Mouse (Mus musculus) limb, embryonic 10.5 days (tissue): ENCODE results near the gene Fahd2a. TPM values are rescaled to one million over a fixed set of nuclear protein-coding genes. Genes with fewer than 3 reads are reported as not detected.

Experiments
- DNase-seq: peaks from one replicate; pipeline ENCODE4 v3.0.0-alpha.2; 2017; ENCODE audit warnings: low spot score
- H3K27ac ChIP-seq: fragments of 300-500 bp; sonication (generic); 2 replicates; pipeline ENCODE4 v1.5.1; 2016; ENCODE audit warnings: mild to moderate bottlenecking
- H3K27me3 ChIP-seq: fragments of 300-500 bp; sonication (generic); 2 replicates; pipeline ENCODE4 v1.6.1; 2016; ENCODE audit warnings: low read depth, mild to moderate bottlenecking; ENCODE audit not compliant: poor library complexity, severe bottlenecking
- H3K36me3 ChIP-seq: fragments of 300-500 bp; sonication (generic); 2 replicates; pipeline ENCODE4 v1.6.1; 2016; ENCODE audit warnings: mild to moderate bottlenecking, moderate library complexity
- H3K4me1 ChIP-seq: fragments of 300-500 bp; sonication (generic); 2 replicates; pipeline ENCODE4 v1.6.1; 2016
- H3K4me3 ChIP-seq: fragments of 300-500 bp; sonication (generic); 2 replicates; pipeline ENCODE4 v1.5.1; 2016; ENCODE audit warnings: mild to moderate bottlenecking, moderate library complexity
- H3K9me3 ChIP-seq: fragments of 300-500 bp; sonication (generic); replicated peaks from 2 replicates; pipeline ENCODE4 v1.6.1; 2016; ENCODE audit warnings: mild to moderate bottlenecking
- whole genome bisulfite sequencing: fragments of 180-500 bp; shearing (Covaris S2); methylation state at CpG from one replicate; pipeline ENCODE4 v1.1.7; 2016; 5-methylcytosine and 5-hydroxymethylcytosine counted together
- polyA plus RNA-seq: library from polyadenylated mRNA; unstranded; fragments of >200 nt; fragmentation: Nextera tagmentation; extraction: Ambion mirVana; gene quantifications from 2 replicates; pipeline ENCODE4 v1.2.1, GENCODE M21; 2016

The Fahd2a gene
- polyA plus RNA-seq, 1 experiment from 2014 or later: 21.1 TPM

- 65% methylated on average over 3 of the region's 3 CpGs for WGBS
- Histone ChIP-seq H3K36me3 (no peaks in the 10 kb centered on the region), H3K9me3 (no peaks in the 10 kb centered on the region), H3K4me1 (peaks cover 10% of the 10 kb centered on the region; the same call in 1 of the 2 replicates), H3K27me3 (no peaks in the 10 kb centered on the region), H3K27ac (no peak overlapping the region), H3K4me3 (no peak overlapping the region)
- DNase-seq: no peak
These were observed 27.7 kb downstream of the Fahd2a start for GRCm38 (mm10) chr2:127416706-127417105.

DNA sequence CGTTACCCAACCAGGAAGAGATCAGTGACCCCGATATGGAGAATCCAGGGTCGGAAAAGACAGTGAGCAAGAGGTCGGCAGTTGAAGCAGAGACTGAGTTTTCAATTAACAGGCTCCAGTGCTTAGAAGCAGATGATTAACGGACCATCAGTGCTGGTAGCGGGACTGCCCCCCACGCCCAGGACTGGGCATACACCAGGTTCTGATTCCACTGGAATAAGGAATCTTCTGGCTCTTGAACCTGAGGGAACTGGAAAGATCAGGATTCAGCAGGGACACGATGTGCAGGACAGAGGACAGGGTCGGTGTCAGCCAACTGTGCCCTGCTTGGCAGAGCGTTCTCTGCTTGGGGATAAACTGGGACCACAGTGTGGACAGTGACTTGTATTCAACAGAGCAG lies 28.6 kb downstream of the Fahd2a start:
- Histone ChIP-seq H3K36me3 (no peaks in the 10 kb centered on the region), H3K4me1 (peaks cover 10% of the 10 kb centered on the region; the same call in 1 of the 2 replicates), H3K9me3 (no peaks in the 10 kb centered on the region), H3K27me3 (no peaks in the 10 kb centered on the region), H3K27ac (no peak overlapping the region), H3K4me3 (no peak overlapping the region)
- DNase-seq: no peak
- WGBS: 75% methylated on average over 10 of the region's 10 CpGs

GRCm38 (mm10) chr2:127411126-127411525 lies 33.2 kb downstream of the Fahd2a start:
- Histone ChIP-seq H3K4me1 (0 out of 2 replicates have a peak, but pooled peaks cover 3% of the 10 kb centered on the region), H3K27me3 (no peaks in the 10 kb centered on the region), H3K9me3 (no peaks in the 10 kb centered on the region), H3K36me3 (no peaks in the 10 kb centered on the region), H3K27ac (no peak overlapping the region), H3K4me3 (no peak overlapping the region)
- 86% methylated on average over 6 of the region's 6 CpGs for WGBS
- DNase-seq: no peak

GRCm38 (mm10) chr2:127398738-127399137 lies 45.6 kb downstream of the Fahd2a start:
- Histone ChIP-seq H3K36me3 (no peaks in the 10 kb centered on the region), H3K4me1 (peaks cover 12% of the 10 kb centered on the region), H3K27me3 (no peaks in the 10 kb centered on the region), H3K4me3 (no peak overlapping the region), H3K9me3 (no peaks in the 10 kb centered on the region), H3K27ac (no peak overlapping the region)
- DNase-seq: no peak
- 92% methylated on average over 7 of the region's 7 CpGs for WGBS

GRCm38 (mm10) chr2:127394606-127395161 lies 49.7 kb downstream of the Fahd2a start:
- H3K4me3 ChIP-seq: no peak overlapping the region
- H3K27ac ChIP-seq: no peak overlapping the region
- no peaks in the 10 kb centered on the region for H3K27me3 ChIP-seq
- WGBS: 77% methylated on average over 5 of the region's 5 CpGs
- DNase-seq: no peak
- no peaks in the 10 kb centered on the region for H3K4me1 ChIP-seq
- H3K9me3 ChIP-seq: no peaks in the 10 kb centered on the region
- H3K36me3 ChIP-seq: no peaks in the 10 kb centered on the region

- WGBS: 82% methylated on average over 3 of the region's 3 CpGs
- H3K36me3 ChIP-seq: no peaks in the 10 kb centered on the region
- no peaks in the 10 kb centered on the region for H3K9me3 ChIP-seq
- no peaks in the 10 kb centered on the region for H3K4me1 ChIP-seq
- DNase-seq: no peak
- no peak overlapping the region for H3K27ac ChIP-seq
- no peaks in the 10 kb centered on the region for H3K27me3 ChIP-seq
- H3K4me3 ChIP-seq: no peak overlapping the region
These were observed 53.0 kb downstream of the Fahd2a start for GRCm38 (mm10) chr2:127391323-127391722.

GRCm38 (mm10) chr2:127390846-127391245 lies 53.5 kb downstream of the Fahd2a start:
- H3K4me3 ChIP-seq: no peak overlapping the region
- H3K27me3 ChIP-seq: no peaks in the 10 kb centered on the region
- DNase-seq: no peak
- H3K27ac ChIP-seq: no peak overlapping the region
- WGBS: 69% methylated on average over 4 of the region's 4 CpGs
- H3K36me3 ChIP-seq: no peaks in the 10 kb centered on the region
- H3K4me1 ChIP-seq: no peaks in the 10 kb centered on the region
- H3K9me3 ChIP-seq: no peaks in the 10 kb centered on the region

GRCm38 (mm10) chr2:127390352-127390751 lies 54.0 kb downstream of the Fahd2a start:
- H3K4me1 ChIP-seq: no peaks in the 10 kb centered on the region
- no peak overlapping the region for H3K4me3 ChIP-seq
- WGBS: 85% methylated on average over 3 of the region's 3 CpGs
- H3K36me3 ChIP-seq: no peaks in the 10 kb centered on the region
- no peak overlapping the region for H3K27ac ChIP-seq
- no peaks in the 10 kb centered on the region for H3K27me3 ChIP-seq
- H3K9me3 ChIP-seq: no peaks in the 10 kb centered on the region
- DNase-seq: no peak

- H3K4me1 ChIP-seq: no peaks in the 10 kb centered on the region
- WGBS: 80% methylated on average over 2 of the region's 2 CpGs
- H3K27ac ChIP-seq: no peak overlapping the region
- no peaks in the 10 kb centered on the region for H3K27me3 ChIP-seq
- no peak for DNase-seq
- no peak overlapping the region for H3K4me3 ChIP-seq
- H3K36me3 ChIP-seq: no peaks in the 10 kb centered on the region
- H3K9me3 ChIP-seq: no peaks in the 10 kb centered on the region
These were observed 56.8 kb downstream of the Fahd2a start for GRCm38 (mm10) chr2:127387521-127387920.

Other genes starting within 250 kb of the Fahd2a start
- gene 1810024B03Rik, start 236.3 kb downstream of the Fahd2a start, polyA plus RNA-seq: 1.7 and 2.5 TPM in 2 replicates
- 103 and 113 TPM in 2 replicates for gene Snrnp200, start 236.2 kb downstream of the Fahd2a start, polyA plus RNA-seq
- gene Ciao1, start 196.7 kb downstream of the Fahd2a start, polyA plus RNA-seq: 58.8 and 58.9 TPM in 2 replicates
- gene Tmem127, start 196.7 kb downstream of the Fahd2a start, polyA plus RNA-seq: 21.8 and 26.3 TPM in 2 replicates
- gene Stard7, start 174.3 kb downstream of the Fahd2a start, polyA plus RNA-seq: 80.4 and 80.8 TPM in 2 replicates
- gene Dusp2, start 108.4 kb downstream of the Fahd2a start, polyA plus RNA-seq: 6.4 and 7.6 TPM in 2 replicates
- gene Astl, start 105.9 kb downstream of the Fahd2a start, polyA plus RNA-seq: 0.08 and 0.09 TPM in 2 replicates
- 1.7 and 1.9 TPM in 2 replicates for gene Adra2b, start 81.4 kb downstream of the Fahd2a start, polyA plus RNA-seq
- 0.10 TPM in 2 replicates for gene Gpat2, start 19.4 kb downstream of the Fahd2a start, polyA plus RNA-seq
- gene Kcnip3, start 77.5 kb upstream of the Fahd2a start, polyA plus RNA-seq: 2.1 and 2.2 TPM in 2 replicates
- 2.3 and 2.6 TPM in 2 replicates for gene Prom2, start 96.9 kb upstream of the Fahd2a start, polyA plus RNA-seq
- gene Zfp661, start 142.5 kb upstream of the Fahd2a start, polyA plus RNA-seq: 5.9 and 6.9 TPM in 2 replicates
- gene Mrps5, start 142.7 kb upstream of the Fahd2a start, polyA plus RNA-seq: 171 and 176 TPM in 2 replicates
- gene Mal, start 212.1 kb upstream of the Fahd2a start, polyA plus RNA-seq: 0.10 and 0.43 TPM in 2 replicates